Mouse (Mus musculus) testis, adult 2 months (tissue): ENCODE measurements around the gene Shank2.
A peak's percentile ranks its signal among the peaks of the same experiment; 100 is the strongest.

Source experiments
- CTCF ChIP-seq: fragments of 200-500 bp; IDR thresholded peaks from 2 replicates; pipeline ENCODE4 v1.5.1; 2012; ENCODE audit warnings: low read depth, mild to moderate bottlenecking, inconsistent platforms, low read length, moderate library complexity; ENCODE audit not compliant: control insufficient read depth, insufficient read depth, insufficient replicate concordance
- POLR2A ChIP-seq: fragments of 200-500 bp; IDR thresholded peaks from 2 replicates; pipeline ENCODE4 v1.6.1; 2012; ENCODE audit warnings: low read depth, mild to moderate bottlenecking, inconsistent platforms, low read length, moderate library complexity; ENCODE audit not compliant: control insufficient read depth

DNA sequence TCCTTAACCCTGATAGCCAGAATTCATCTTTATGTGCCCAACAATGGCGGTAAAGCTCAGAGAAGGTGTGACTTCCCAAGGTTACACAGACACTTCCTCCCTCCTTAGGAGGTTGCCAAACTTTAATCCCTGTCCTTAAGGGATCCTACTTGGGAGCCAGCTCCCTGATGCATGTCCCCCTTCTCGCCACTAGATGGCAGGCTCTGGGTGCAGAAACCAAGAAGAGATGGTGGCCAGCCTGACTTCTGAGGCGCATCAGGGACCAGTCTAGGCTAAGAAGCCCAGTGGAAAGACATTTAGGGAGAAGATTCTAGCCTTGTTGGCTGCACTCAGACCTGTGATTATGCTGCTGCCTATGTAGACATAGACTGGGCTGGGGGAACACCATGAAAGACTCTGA lies 215.5 kb downstream of the Shank2 start:
- peak; percentile 89; the same call in 1 of the 2 replicates for TF ChIP-seq CTCF
- no peak for TF ChIP-seq POLR2A
